22 mouse cellular contexts compared by ENCODE assay signal in genomic region chr5:137856870-137857269, GRCm38 (mm10). TPM values are rescaled to one million over a fixed set of nuclear protein-coding genes. Genes with fewer than 3 reads are reported as not detected.
DNase-seq lines count a peak whose midpoint lies in the region; ATAC-seq and TF ChIP-seq lines count a peak whose summit lies in the region.
"Not testable (repeated sequence)": the region's sequence is repeated elsewhere in the genome, so short reads cannot be mapped to it uniquely, and the experiment has no call there.
"Had no signal": no experiment of that assay in that cellular context is flagged by ENCODE, and none has a peak within 500 bp of the region (broad histone marks: within the 10 kb centered on the region; RNA-seq: fewer than 3 reads in every experiment).

No protein-coding gene starts in this region.

- ATAC-seq in activated CD4-positive, CD25-positive, alpha-beta regulatory T cell, adult 4 months = peak; percentile 54
- peak; percentile 46 for ATAC-seq in common myeloid progenitor, adult 5-6 weeks (replicated peaks; ENCODE audit: low read depth, poor library complexity, severe bottlenecking)
- not testable (repeated sequence) for ATAC-seq in liver, postnatal 0 days

- peak; percentile 3 for DNase-seq in CD4-positive, CD25-positive, alpha-beta regulatory T cell, adult 2 months (ENCODE audit: low read depth, low spot score)
- peak; percentile 12 for DNase-seq in kidney, adult 2 months
- DNase-seq in liver, postnatal 0 days = not testable (repeated sequence)
- DNase-seq in natural killer cell, adult 2 months (ENCODE audit: low spot score in 2 of 2) = peak; percentile 76 to 84
- DNase-seq in thymus, adult 2 months = peak; percentile 8

- not testable (repeated sequence) for H3K4me1 ChIP-seq in kidney, adult 2 months (ENCODE audit: control insufficient read depth, insufficient read depth, low read length); liver, postnatal 0 days (ENCODE audit: insufficient read depth); thymus, adult 2 months (replicated peaks; ENCODE audit: control insufficient read depth, insufficient read depth, low read length)

- H3K27me3 ChIP-seq in kidney, adult 2 months (replicated peaks; ENCODE audit: control insufficient read depth, insufficient read depth, low read length); liver, postnatal 0 days (ENCODE audit: insufficient read depth, low read length); thymus, adult 2 months (ENCODE audit: control insufficient read depth, insufficient read depth, low read length): not testable (repeated sequence)

- not testable (repeated sequence) for H3K9ac ChIP-seq in liver, postnatal 0 days (replicated peaks)

- 62% methylated on average over 5 of the region's 5 CpGs for WGBS in kidney, adult 2 months
- 35% methylated on average over 4 of the region's 5 CpGs for WGBS in liver, postnatal 0 days (ENCODE audit: insufficient replicate concordance)
- 2% methylated on average over 5 of the region's 5 CpGs for WGBS in thymus, adult 2 months

- H3K36me3 ChIP-seq in kidney, adult 2 months (ENCODE audit: control insufficient read depth, insufficient read depth, low read length); liver, postnatal 0 days (replicated peaks; ENCODE audit: insufficient read depth, low read length); thymus, adult 2 months (ENCODE audit: control insufficient read depth, insufficient read depth, low read length): not testable (repeated sequence)

- not testable (repeated sequence) for H3K27ac ChIP-seq in kidney, adult 2 months (ENCODE audit: insufficient read depth, low read depth, low read length); liver, postnatal 0 days (ENCODE audit: low read depth); thymus, adult 2 months (ENCODE audit: control insufficient read depth, insufficient read depth, low read length)

- TF ChIP-seq CTCF in kidney, adult 2 months (conservative IDR thresholded peaks at IDR 0.05; ENCODE audit: insufficient read depth, insufficient read length, low read depth, low read length); liver, postnatal 0 days (IDR thresholded peaks at IDR 0.05; ENCODE audit: low read depth); thymus, adult 2 months (IDR thresholded peaks at IDR 0.05; ENCODE audit: borderline replicate concordance, control insufficient read depth, extremely low read depth, insufficient read depth, low read length, poor library complexity): not testable (repeated sequence)

- TF ChIP-seq EP300 in liver, postnatal 0 days (IDR thresholded peaks at IDR 0.05; ENCODE audit: low read depth) = not testable (repeated sequence)

- H3K4me2 ChIP-seq in liver, postnatal 0 days (ENCODE audit: low read depth, low read length) = peak overlapping the region; percentile 35

- H3K4me3 ChIP-seq in kidney, adult 2 months (ENCODE audit: insufficient read depth, low read depth, low read length); liver, postnatal 0 days (ENCODE audit: low read depth, low read length); thymus, adult 2 months (ENCODE audit: control insufficient read depth, insufficient read depth, low read length): not testable (repeated sequence)

- not testable (repeated sequence) for TF ChIP-seq POLR2A in kidney, adult 2 months (IDR thresholded peaks at IDR 0.05; ENCODE audit: low read depth, low read length); thymus, adult 2 months (IDR thresholded peaks at IDR 0.05; ENCODE audit: control insufficient read depth, extremely low read depth, insufficient read depth, low read length, poor library complexity)

- H3K9me3 ChIP-seq in liver, postnatal 0 days (ENCODE audit: low read length) = not testable (repeated sequence)

RNA-seq across cellular contexts. Expression of gene Pilrb1, which starts 1.0 kb away (rescaled TPM):
- polyA plus RNA-seq in activated CD4-positive, CD25-positive, alpha-beta regulatory T cell, adult 4 months (2017; shearing (Covaris generic)) = 1 to 10 TPM in 1 of 2 experiments, not detected in 1; 1.6 TPM
- 2.0 and 2.2 TPM in 2 replicates for total RNA-seq in common myeloid progenitor, adult 5-6 weeks (2017)
- 1.3 and 1.5 TPM in 2 replicates for polyA plus RNA-seq in kidney, adult 2 months (2012; rRNA removed)
- 11.7 and 11.9 TPM in 2 replicates for polyA plus RNA-seq in liver, postnatal 0 days (2015; fragmentation: Nextera tagmentation; extraction: Ambion mirVana)
- polyA plus RNA-seq in thymus, adult 2 months (2012; rRNA removed) = 9.5 and 10.1 TPM in 2 replicates
- total RNA-seq: layer of hippocampus, adult 2 months; layer of hippocampus, postnatal 14 days; left cerebral cortex, adult 2 months; left cerebral cortex, postnatal 25 days; midbrain, postnatal 0 days had no signal
- polyA plus RNA-seq: embryonic facial prominence, embryonic 13.5 days; forebrain, embryonic 10.5 days; forebrain, embryonic 15.5 days; G1E; hindbrain, embryonic 13.5 days; limb, embryonic 12.5 days; midbrain, embryonic 12.5 days; midbrain, postnatal 0 days; myocyte; neural tube, embryonic 13.5 days had no signal

RNA-seq across cellular contexts. Expression of gene Pilrb2, which starts 14.7 kb away (rescaled TPM):
- polyA plus RNA-seq in activated CD4-positive, CD25-positive, alpha-beta regulatory T cell, adult 4 months (2017; shearing (Covaris generic)) = not detected
- total RNA-seq in common myeloid progenitor, adult 5-6 weeks (2017) = 0.05 and 1.7 TPM in 2 replicates
- polyA plus RNA-seq in kidney, adult 2 months (2012; rRNA removed) = 1.3 and 2.3 TPM in 2 replicates
- polyA plus RNA-seq in liver, postnatal 0 days (2015; fragmentation: Nextera tagmentation; extraction: Ambion mirVana) = 11.6 and 13.2 TPM in 2 replicates
- 8.7 and 11.4 TPM in 2 replicates for polyA plus RNA-seq in thymus, adult 2 months (2012; rRNA removed)
- total RNA-seq: gastrocnemius, adult 18-20 months; layer of hippocampus, adult 2 months; layer of hippocampus, postnatal 14 days; left cerebral cortex, adult 2 months; left cerebral cortex, postnatal 25 days; midbrain, postnatal 0 days had no signal
- polyA plus RNA-seq: embryonic facial prominence, embryonic 13.5 days; forebrain, embryonic 10.5 days; forebrain, embryonic 15.5 days; hindbrain, embryonic 13.5 days; limb, embryonic 12.5 days; midbrain, embryonic 12.5 days; myocyte had no signal

RNA-seq across cellular contexts. Expression of gene Pilra, which starts 20.8 kb away (rescaled TPM):
- not detected for polyA plus RNA-seq in activated CD4-positive, CD25-positive, alpha-beta regulatory T cell, adult 4 months (2017; shearing (Covaris generic))
- 0.69 and 2.1 TPM in 2 replicates for total RNA-seq in common myeloid progenitor, adult 5-6 weeks (2017)
- polyA plus RNA-seq in kidney, adult 2 months (2012; rRNA removed) = 1.5 and 2.5 TPM in 2 replicates
- polyA plus RNA-seq in liver, postnatal 0 days (2015; fragmentation: Nextera tagmentation; extraction: Ambion mirVana) = 8.7 and 12.1 TPM in 2 replicates
- 7.2 and 13.5 TPM in 2 replicates for polyA plus RNA-seq in thymus, adult 2 months (2012; rRNA removed)
- total RNA-seq: midbrain, postnatal 0 days had no signal
